Mouse (Mus musculus) liver, embryonic 16.5 days (tissue): ENCODE results near the gene Gdpd5. TPM values are rescaled to one million over a fixed set of nuclear protein-coding genes. Genes with fewer than 3 reads are reported as not detected.
A peak's percentile ranks its signal among the peaks of the same experiment; 100 is the strongest.
"Not testable (repeated sequence)": the region's sequence is repeated elsewhere in the genome, so short reads cannot be mapped to it uniquely, and the experiment has no call there.

ENCODE experiments used
- ATAC-seq: fragments of 200-750 bp; cut with Nextera tagmentation; 2 replicates; pipeline ENCODE4 v1.8.0; 2017; ENCODE audit warnings: low read depth, mild to moderate bottlenecking, moderate number of reproducible peaks, moderate library complexity
- H3K27ac ChIP-seq: fragments of 300-500 bp; sonication (generic); 2 replicates; pipeline ENCODE4 v1.5.1; 2014; ENCODE audit warnings: mild to moderate bottlenecking, low read length
- H3K27me3 ChIP-seq: fragments of 300-500 bp; sonication (generic); 2 replicates; pipeline ENCODE4 v1.6.1; 2014; ENCODE audit warnings: low read depth, low read length, mixed read lengths; ENCODE audit not compliant: control insufficient read depth, insufficient read depth
- H3K36me3 ChIP-seq: fragments of 300-500 bp; sonication (generic); 2 replicates; pipeline ENCODE4 v1.6.1; 2014; ENCODE audit warnings: mild to moderate bottlenecking; ENCODE audit not compliant: control insufficient read depth, insufficient read depth
- H3K4me1 ChIP-seq: fragments of 300-500 bp; sonication (generic); 2 replicates; pipeline ENCODE4 v1.6.1; 2014; ENCODE audit warnings: low read depth, low read length, mixed read lengths; ENCODE audit not compliant: control insufficient read depth
- H3K4me2 ChIP-seq: fragments of 300-500 bp; sonication (generic); 2 replicates; pipeline ENCODE4 v1.6.1; 2014; ENCODE audit warnings: low read depth, low read length, mixed read lengths
- H3K4me3 ChIP-seq: fragments of 300-500 bp; sonication (generic); 2 replicates; pipeline ENCODE4 v1.5.1; 2014; ENCODE audit warnings: low read depth, mild to moderate bottlenecking, low read length
- H3K9ac ChIP-seq: fragments of 300-500 bp; sonication (generic); 2 replicates; pipeline ENCODE4 v1.6.1; 2014; ENCODE audit warnings: low read depth, low read length
- H3K9me3 ChIP-seq: fragments of 300-500 bp; sonication (generic); replicated peaks from 2 replicates; pipeline ENCODE4 v1.6.1; 2016; ENCODE audit warnings: low read length; ENCODE audit not compliant: control insufficient read depth
- WGBS: fragments of 180-500 bp; shearing (Covaris S2); extraction: QIAGEN DNeasy Blood & Tissue Kit; methylation state at CpG from one replicate; pipeline ENCODE4 v1.1.7; 2014; ENCODE audit not compliant: insufficient replicate concordance; 5-methylcytosine and 5-hydroxymethylcytosine counted together
- polyA plus RNA-seq: library from polyadenylated mRNA; unstranded; fragments of >200 nt; fragmentation: Nextera tagmentation; extraction: Ambion mirVana; gene quantifications from 2 replicates; pipeline ENCODE4 v1.2.1, GENCODE M21; 2015

The Gdpd5 gene
- polyA plus RNA-seq, 1 experiment from 2014 or later: 2.1 TPM

- peaks cover 35% of the 10 kb centered on the region for H3K4me1 ChIP-seq
- ATAC-seq: no peak
- no peak overlapping the region for H3K27ac ChIP-seq
- H3K27me3 ChIP-seq: no peaks in the 10 kb centered on the region
- H3K4me3 ChIP-seq: no peak overlapping the region
- H3K9me3 ChIP-seq: no peaks in the 10 kb centered on the region
- H3K9ac ChIP-seq: no peak overlapping the region
- H3K36me3 ChIP-seq: peaks cover 27% of the 10 kb centered on the region
- 85% methylated on average over 1 of the region's 1 CpGs for WGBS
- H3K4me2 ChIP-seq: no peak overlapping the region
Observed at GRCm38 (mm10) chr7:99484679-99485078, 103.5 kb downstream of the Gdpd5 start.

GRCm38 (mm10) chr7:99489708-99490107 lies 108.5 kb downstream of the Gdpd5 start:
- Histone ChIP-seq H3K36me3 (no peaks in the 10 kb centered on the region), H3K4me3 (no peak overlapping the region), H3K9ac (no peak overlapping the region), H3K9me3 (no peaks in the 10 kb centered on the region), H3K4me1 (no peaks in the 10 kb centered on the region), H3K27me3 (no peaks in the 10 kb centered on the region), H3K4me2 (no peak overlapping the region), H3K27ac (no peak overlapping the region)
- ATAC-seq: no peak
- WGBS: 74% methylated on average over 5 of the region's 5 CpGs

GRCm38 (mm10) chr7:99499128-99499527 lies 117.9 kb downstream of the Gdpd5 start:
- Histone ChIP-seq H3K4me1 (peaks cover 14% of the 10 kb centered on the region), H3K9ac (no peak overlapping the region), H3K36me3 (no peaks in the 10 kb centered on the region), H3K4me3 (no peak overlapping the region), H3K4me2 (no peak overlapping the region), H3K27me3 (no peaks in the 10 kb centered on the region), H3K27ac (no peak overlapping the region), H3K9me3 (no peaks in the 10 kb centered on the region)
- ATAC-seq: no peak
- WGBS: 58% methylated on average over 1 of the region's 1 CpGs

- Histone ChIP-seq H3K4me2 (peak overlapping the region; percentile 45; the same call in 1 of the 2 replicates), H3K4me3 (no peak overlapping the region), H3K9me3 (no peaks in the 10 kb centered on the region), H3K9ac (peak overlapping the region; percentile 29; the same call in 1 of the 2 replicates), H3K27me3 (no peaks in the 10 kb centered on the region), H3K27ac (peak overlapping the region; percentile 91), H3K36me3 (no peaks in the 10 kb centered on the region), H3K4me1 (peaks cover 14% of the 10 kb centered on the region)
- WGBS: 2% methylated on average over 8 of the region's 8 CpGs
- ATAC-seq: peak; percentile 74
Observed at GRCm38 (mm10) chr7:99500201-99500600, 119.0 kb downstream of the Gdpd5 start.

GRCm38 (mm10) chr7:99500655-99501054 lies 119.4 kb downstream of the Gdpd5 start:
- Histone ChIP-seq H3K36me3 (no peaks in the 10 kb centered on the region), H3K27ac (peak overlapping the region; percentile 91), H3K4me1 (peaks cover 14% of the 10 kb centered on the region), H3K4me2 (peak overlapping the region; percentile 45), H3K9me3 (no peaks in the 10 kb centered on the region), H3K4me3 (no peak overlapping the region), H3K9ac (peak overlapping the region; percentile 51), H3K27me3 (no peaks in the 10 kb centered on the region)
- peak; percentile 92 for ATAC-seq
- WGBS: 39% methylated on average over 5 of the region's 5 CpGs

GRCm38 (mm10) chr7:99501148-99501547 lies 119.9 kb downstream of the Gdpd5 start:
- H3K4me3 ChIP-seq: no peak overlapping the region
- H3K4me2 ChIP-seq: peak overlapping the region; percentile 33
- H3K9ac ChIP-seq: no peak overlapping the region; the same call in 1 of the 2 replicates
- peaks cover 14% of the 10 kb centered on the region for H3K4me1 ChIP-seq
- 48% methylated on average over 1 of the region's 1 CpGs for WGBS
- no peaks in the 10 kb centered on the region for H3K27me3 ChIP-seq
- no peaks in the 10 kb centered on the region for H3K36me3 ChIP-seq
- no peaks in the 10 kb centered on the region for H3K9me3 ChIP-seq
- ATAC-seq: peak; percentile 95
- peak overlapping the region; percentile 75 for H3K27ac ChIP-seq

- H3K4me1 ChIP-seq: peaks cover 14% of the 10 kb centered on the region
- no peak overlapping the region for H3K4me3 ChIP-seq
- no peak overlapping the region for H3K27ac ChIP-seq
- no peak for ATAC-seq
- no peaks in the 10 kb centered on the region for H3K27me3 ChIP-seq
- H3K36me3 ChIP-seq: no peaks in the 10 kb centered on the region
- no peaks in the 10 kb centered on the region for H3K9me3 ChIP-seq
- no peak overlapping the region for H3K9ac ChIP-seq
- H3K4me2 ChIP-seq: no peak overlapping the region
Observed at GRCm38 (mm10) chr7:99504556-99504955, 123.3 kb downstream of the Gdpd5 start.

- H3K4me1 ChIP-seq, H3K27ac ChIP-seq, H3K9me3 ChIP-seq, H3K27me3 ChIP-seq, H3K36me3 ChIP-seq, H3K4me2 ChIP-seq, H3K4me3 ChIP-seq, H3K9ac ChIP-seq: not testable (repeated sequence)
- ATAC-seq: 0 out of 2 replicates have a peak, but pooled peaks have one; percentile 27
- 4% methylated on average over 2 of the region's 2 CpGs for WGBS
Observed at GRCm38 (mm10) chr7:99508187-99508586, 127.0 kb downstream of the Gdpd5 start.

GRCm38 (mm10) chr7:99510087-99510501 lies 128.9 kb downstream of the Gdpd5 start:
- Histone ChIP-seq H3K36me3 (no peaks in the 10 kb centered on the region), H3K4me3 (no peak overlapping the region), H3K9ac (no peak overlapping the region), H3K27me3 (no peaks in the 10 kb centered on the region), H3K4me1 (no peaks in the 10 kb centered on the region; the same call in 1 of the 2 replicates), H3K9me3 (no peaks in the 10 kb centered on the region), H3K4me2 (no peak overlapping the region), H3K27ac (no peak overlapping the region)
- ATAC-seq: no peak
- WGBS: 34% methylated on average over 8 of the region's 8 CpGs
